ENCODE assay signal across 17 mouse cellular contexts in genomic region chr5:120525737-120526136, GRCm38 (mm10). TPM values are rescaled to one million over a fixed set of nuclear protein-coding genes. Genes with fewer than 3 reads are reported as not detected.
DNase-seq lines count a peak whose midpoint lies in the region; ATAC-seq and TF ChIP-seq lines count a peak whose summit lies in the region.
"Had no signal": no experiment of that assay in that cellular context is flagged by ENCODE, and none has a peak within 500 bp of the region (broad histone marks: within the 10 kb centered on the region; RNA-seq: fewer than 3 reads in every experiment).

No protein-coding gene starts in this region.

- ATAC-seq in kidney, postnatal 0 days (replicated peaks; ENCODE audit: low FRiP score, low read depth) = no peak
- no peak for ATAC-seq in kidney, embryonic 16.5 days (ENCODE audit: low FRiP score, low TSS enrichment)
- no peak for ATAC-seq in liver, postnatal 0 days
- no peak for ATAC-seq in hindbrain, embryonic 16.5 days
- ATAC-seq: Patski had no signal

- H3K36me3 ChIP-seq in kidney, postnatal 0 days (ENCODE audit: insufficient read depth, low read length) = peaks cover 33% of the 10 kb centered on the region; the same call in 1 of the 2 replicates
- peaks cover 22% of the 10 kb centered on the region; the same call in 1 of the 2 replicates for H3K36me3 ChIP-seq in kidney, embryonic 16.5 days (ENCODE audit: insufficient read depth, low read length)
- no peaks in the 10 kb centered on the region for H3K36me3 ChIP-seq in ES-Bruce4 (ENCODE audit: control insufficient read depth, insufficient read depth, low read length, poor library complexity, severe bottlenecking)
- H3K36me3 ChIP-seq in liver, postnatal 0 days (replicated peaks; ENCODE audit: insufficient read depth, low read length) = peaks cover 69% of the 10 kb centered on the region
- H3K36me3 ChIP-seq in hindbrain, embryonic 16.5 days (ENCODE audit: control insufficient read depth, insufficient read depth, low read length) = no peaks in the 10 kb centered on the region
- H3K36me3 ChIP-seq: forebrain, embryonic 12.5 days; neural tube, embryonic 12.5 days had no signal

- no peak overlapping the region for H3K27ac ChIP-seq in kidney, postnatal 0 days
- no peak overlapping the region for H3K27ac ChIP-seq in kidney, embryonic 16.5 days (ENCODE audit: low read length)
- H3K27ac ChIP-seq in ES-Bruce4 (ENCODE audit: insufficient read depth, low read length) = no peak overlapping the region
- H3K27ac ChIP-seq in cortical plate, adult 2 months (ENCODE audit: insufficient read depth, low read length) = no peak overlapping the region
- no peak overlapping the region for H3K27ac ChIP-seq in liver, postnatal 0 days (ENCODE audit: low read depth)
- H3K27ac ChIP-seq in hindbrain, embryonic 16.5 days (ENCODE audit: low read depth, low read length) = no peak overlapping the region
- H3K27ac ChIP-seq: forebrain, embryonic 12.5 days; heart, embryonic 15.5 days; macrophage; neural tube, embryonic 12.5 days had no signal

- WGBS in kidney, postnatal 0 days = 47% methylated on average over 5 of the region's 5 CpGs
- WGBS in kidney, embryonic 16.5 days = 35% methylated on average over 5 of the region's 5 CpGs
- 47% methylated on average over 5 of the region's 5 CpGs for WGBS in liver, postnatal 0 days (ENCODE audit: insufficient replicate concordance)
- 37% methylated on average over 5 of the region's 5 CpGs for WGBS in hindbrain, embryonic 16.5 days

- intact Hi-C loops in gastrocnemius, postnatal 14 days (cut with DNase I; ENCODE audit: low total_unique reads) = no loop called here

- no peak overlapping the region for H3K4me3 ChIP-seq in kidney, postnatal 0 days (replicated peaks; ENCODE audit: low read depth, low read length)
- H3K4me3 ChIP-seq in kidney, embryonic 16.5 days (ENCODE audit: low read length) = no peak overlapping the region
- no peak overlapping the region for H3K4me3 ChIP-seq in ES-Bruce4 (ENCODE audit: low read depth, low read length)
- no peak overlapping the region for H3K4me3 ChIP-seq in cortical plate, adult 2 months (ENCODE audit: insufficient read depth, low read length)
- H3K4me3 ChIP-seq in liver, postnatal 0 days (ENCODE audit: low read depth, low read length) = no peak overlapping the region
- no peak overlapping the region for H3K4me3 ChIP-seq in hindbrain, embryonic 16.5 days (ENCODE audit: low read length)
- H3K4me3 ChIP-seq: forebrain, embryonic 12.5 days; heart, embryonic 15.5 days; neural tube, embryonic 12.5 days had no signal

- peak; percentile 61; the same call in 1 of the 2 replicates for TF ChIP-seq EP300 in ES-Bruce4 (IDR thresholded peaks at IDR 0.05; ENCODE audit: insufficient read depth, low read depth, low read length)
- no peak for TF ChIP-seq EP300 in liver, postnatal 0 days (IDR thresholded peaks at IDR 0.05; ENCODE audit: low read depth)

- no peaks in the 10 kb centered on the region for H3K27me3 ChIP-seq in kidney, postnatal 0 days (ENCODE audit: insufficient read depth, low read length)
- no peaks in the 10 kb centered on the region for H3K27me3 ChIP-seq in kidney, embryonic 16.5 days (ENCODE audit: insufficient read depth, low read length)
- H3K27me3 ChIP-seq in ES-Bruce4 (ENCODE audit: control insufficient read depth, insufficient read depth, low read length, poor library complexity, severe bottlenecking) = no peaks in the 10 kb centered on the region
- H3K27me3 ChIP-seq in liver, postnatal 0 days (ENCODE audit: insufficient read depth, low read length) = no peaks in the 10 kb centered on the region
- H3K27me3 ChIP-seq in hindbrain, embryonic 16.5 days (replicated peaks; ENCODE audit: control insufficient read depth, insufficient read depth, low read length) = no peaks in the 10 kb centered on the region
- H3K27me3 ChIP-seq: heart, embryonic 15.5 days; neural tube, embryonic 12.5 days; Patski had no signal

- H3K4me2 ChIP-seq in kidney, postnatal 0 days (ENCODE audit: low read length) = no peak overlapping the region
- H3K4me2 ChIP-seq in kidney, embryonic 16.5 days (replicated peaks; ENCODE audit: low read depth, low read length) = no peak overlapping the region
- H3K4me2 ChIP-seq in liver, postnatal 0 days (ENCODE audit: low read depth, low read length) = no peak overlapping the region
- no peak overlapping the region for H3K4me2 ChIP-seq in hindbrain, embryonic 16.5 days (ENCODE audit: low read length)
- H3K4me2 ChIP-seq: forebrain, embryonic 12.5 days; heart, embryonic 15.5 days; neural tube, embryonic 12.5 days had no signal

- no peaks in the 10 kb centered on the region for H3K9me3 ChIP-seq in kidney, postnatal 0 days (replicated peaks; ENCODE audit: low read length)
- no peaks in the 10 kb centered on the region for H3K9me3 ChIP-seq in kidney, embryonic 16.5 days (ENCODE audit: low read length)
- H3K9me3 ChIP-seq in ES-Bruce4 (replicated peaks; ENCODE audit: control insufficient read depth, insufficient read depth, low read length, poor library complexity, severe bottlenecking) = no peaks in the 10 kb centered on the region
- H3K9me3 ChIP-seq in liver, postnatal 0 days (ENCODE audit: low read length) = no peaks in the 10 kb centered on the region
- H3K9me3 ChIP-seq in hindbrain, embryonic 16.5 days (ENCODE audit: control insufficient read depth, low read length) = no peaks in the 10 kb centered on the region
- H3K9me3 ChIP-seq: forebrain, embryonic 12.5 days; heart, embryonic 15.5 days; neural tube, embryonic 12.5 days had no signal

- TF ChIP-seq CTCF in kidney, postnatal 0 days (IDR thresholded peaks at IDR 0.05; ENCODE audit: low read depth) = peak; percentile 71
- peak; percentile 85 for TF ChIP-seq CTCF in ES-Bruce4 (IDR thresholded peaks at IDR 0.05; ENCODE audit: low read depth, low read length)
- peak; percentile 37 for TF ChIP-seq CTCF in cortical plate, adult 2 months (IDR thresholded peaks at IDR 0.05; ENCODE audit: extremely low read depth, insufficient read depth, low read length)
- TF ChIP-seq CTCF in liver, postnatal 0 days (IDR thresholded peaks at IDR 0.05; ENCODE audit: low read depth) = peak; percentile 73

- H3K9ac ChIP-seq in kidney, postnatal 0 days (ENCODE audit: low read depth, low read length) = no peak overlapping the region
- no peak overlapping the region for H3K9ac ChIP-seq in kidney, embryonic 16.5 days (replicated peaks; ENCODE audit: low read length)
- no peak overlapping the region for H3K9ac ChIP-seq in ES-Bruce4 (ENCODE audit: low read depth, poor library complexity, severe bottlenecking)
- no peak overlapping the region for H3K9ac ChIP-seq in liver, postnatal 0 days (replicated peaks)
- H3K9ac ChIP-seq in hindbrain, embryonic 16.5 days (ENCODE audit: low read depth, low read length) = no peak overlapping the region
- H3K9ac ChIP-seq: forebrain, embryonic 12.5 days; heart, embryonic 15.5 days; neural tube, embryonic 12.5 days had no signal

- no peaks in the 10 kb centered on the region for H3K4me1 ChIP-seq in kidney, postnatal 0 days (replicated peaks; ENCODE audit: insufficient read depth, low read length)
- no peaks in the 10 kb centered on the region for H3K4me1 ChIP-seq in kidney, embryonic 16.5 days (ENCODE audit: insufficient read depth, low read length)
- H3K4me1 ChIP-seq in ES-Bruce4 (ENCODE audit: control insufficient read depth, insufficient read depth, low read length) = peaks cover 6% of the 10 kb centered on the region
- H3K4me1 ChIP-seq in cortical plate, adult 2 months (ENCODE audit: control insufficient read depth, insufficient read depth, low read length) = no peaks in the 10 kb centered on the region
- H3K4me1 ChIP-seq in liver, postnatal 0 days (ENCODE audit: insufficient read depth) = no peaks in the 10 kb centered on the region
- H3K4me1 ChIP-seq in hindbrain, embryonic 16.5 days (ENCODE audit: control insufficient read depth, insufficient read depth, low read depth, low read length) = no peaks in the 10 kb centered on the region
- H3K4me1 ChIP-seq: forebrain, embryonic 12.5 days; heart, embryonic 15.5 days; neural tube, embryonic 12.5 days had no signal

- no peak for DNase-seq in kidney, postnatal 0 days (ENCODE audit: low spot score)
- no peak for DNase-seq in liver, postnatal 0 days
- DNase-seq in frontal cortex, adult 2 months (ENCODE audit: extremely low spot score in 1 of 2, low spot score in 1 of 2) = no peak
- DNase-seq in gastrocnemius, postnatal 14 days = no peak
- DNase-seq: kidney, adult 8-10 months; right cerebral cortex, postnatal 4 days; thymus, postnatal 25 days had no signal

- no peak for TF ChIP-seq POLR2A in ES-Bruce4 (IDR thresholded peaks at IDR 0.05; ENCODE audit: insufficient read depth, low read length)
- no peak for TF ChIP-seq POLR2A in cortical plate, adult 2 months (IDR thresholded peaks at IDR 0.05; ENCODE audit: extremely low read depth, insufficient read depth, low read length)

RNA-seq across cellular contexts. Expression of gene Slc8b1, which starts 14.8 kb away (rescaled TPM):
- 9.5 and 9.8 TPM in 2 replicates for polyA plus RNA-seq in kidney, postnatal 0 days (2015; fragmentation: Nextera tagmentation; extraction: Ambion mirVana)
- 10.1 and 14.2 TPM in 2 replicates for polyA plus RNA-seq in kidney, embryonic 16.5 days (2015; fragmentation: Nextera tagmentation; extraction: Ambion mirVana)
- 17.7 and 19.1 TPM in 2 replicates for polyA plus RNA-seq in ES-Bruce4 (2011; ENCODE audit: insufficient read depth, insufficient read length, low read depth, missing spikeins)
- 6.3 and 6.6 TPM in 2 replicates for polyA plus RNA-seq in cortical plate, adult 2 months (2012; rRNA removed)
- polyA plus RNA-seq in liver, postnatal 0 days (2015; fragmentation: Nextera tagmentation; extraction: Ambion mirVana) = 15.3 and 17.1 TPM in 2 replicates
- 5.9 and 6.4 TPM in 2 replicates for polyA plus RNA-seq in frontal cortex, adult 2 months (2012; rRNA removed)
- 2.3 and 2.7 TPM in 2 replicates for polyA plus RNA-seq in hindbrain, embryonic 16.5 days (2015; fragmentation: Nextera tagmentation; extraction: Ambion mirVana)
- 10 to 100 TPM; 12.5 to 13.0 TPM for total RNA-seq in gastrocnemius, postnatal 14 days (2021)

RNA-seq across cellular contexts. Expression of gene Plbd2, which starts 22.3 kb away (rescaled TPM):
- polyA plus RNA-seq in kidney, postnatal 0 days (2015; fragmentation: Nextera tagmentation; extraction: Ambion mirVana) = 73.7 and 78.2 TPM in 2 replicates
- polyA plus RNA-seq in kidney, embryonic 16.5 days (2015; fragmentation: Nextera tagmentation; extraction: Ambion mirVana) = 54.9 and 57.3 TPM in 2 replicates
- polyA plus RNA-seq in ES-Bruce4 (2011; ENCODE audit: insufficient read depth, insufficient read length, low read depth, missing spikeins) = 19.1 and 22.1 TPM in 2 replicates
- polyA plus RNA-seq in cortical plate, adult 2 months (2012; rRNA removed) = 53.3 and 54.7 TPM in 2 replicates
- polyA plus RNA-seq in liver, postnatal 0 days (2015; fragmentation: Nextera tagmentation; extraction: Ambion mirVana) = 53.6 and 54.1 TPM in 2 replicates
- polyA plus RNA-seq in frontal cortex, adult 2 months (2012; rRNA removed) = 38.8 and 42.7 TPM in 2 replicates
- 37.6 and 39.0 TPM in 2 replicates for polyA plus RNA-seq in hindbrain, embryonic 16.5 days (2015; fragmentation: Nextera tagmentation; extraction: Ambion mirVana)
- 10 to 100 TPM; 31.7 to 34.3 TPM for total RNA-seq in gastrocnemius, postnatal 14 days (2021)

RNA-seq across cellular contexts. Expression of gene Sds, which starts 49.4 kb away (rescaled TPM):
- not detected in 2 replicates for polyA plus RNA-seq in kidney, postnatal 0 days (2015; fragmentation: Nextera tagmentation; extraction: Ambion mirVana)
- not detected in 2 replicates for polyA plus RNA-seq in kidney, embryonic 16.5 days (2015; fragmentation: Nextera tagmentation; extraction: Ambion mirVana)
- not detected in 2 replicates for polyA plus RNA-seq in ES-Bruce4 (2011; ENCODE audit: insufficient read depth, insufficient read length, low read depth, missing spikeins)
- 0.21 and 0.64 TPM in 2 replicates for polyA plus RNA-seq in cortical plate, adult 2 months (2012; rRNA removed)
- polyA plus RNA-seq in liver, postnatal 0 days (2015; fragmentation: Nextera tagmentation; extraction: Ambion mirVana) = 32.4 and 32.5 TPM in 2 replicates
- polyA plus RNA-seq in frontal cortex, adult 2 months (2012; rRNA removed) = 0.40 TPM in 1 of 2 replicates, not detected in the other
- 0.40 and 0.80 TPM in 2 replicates for polyA plus RNA-seq in hindbrain, embryonic 16.5 days (2015; fragmentation: Nextera tagmentation; extraction: Ambion mirVana)
- total RNA-seq in gastrocnemius, postnatal 14 days (2021) = not detected
- total RNA-seq: left cerebral cortex, postnatal 10 days had no signal
- polyA plus RNA-seq: forebrain, embryonic 12.5 days; heart, embryonic 15.5 days; macrophage; neural tube, embryonic 12.5 days had no signal

RNA-seq across cellular contexts. Expression of gene Sdsl, which starts 53.1 kb away (rescaled TPM):
- 12.0 and 13.3 TPM in 2 replicates for polyA plus RNA-seq in kidney, postnatal 0 days (2015; fragmentation: Nextera tagmentation; extraction: Ambion mirVana)
- polyA plus RNA-seq in kidney, embryonic 16.5 days (2015; fragmentation: Nextera tagmentation; extraction: Ambion mirVana) = 13.3 and 15.3 TPM in 2 replicates
- not detected in 2 replicates for polyA plus RNA-seq in ES-Bruce4 (2011; ENCODE audit: insufficient read depth, insufficient read length, low read depth, missing spikeins)
- 8.1 and 8.2 TPM in 2 replicates for polyA plus RNA-seq in cortical plate, adult 2 months (2012; rRNA removed)
- 21.0 and 24.5 TPM in 2 replicates for polyA plus RNA-seq in liver, postnatal 0 days (2015; fragmentation: Nextera tagmentation; extraction: Ambion mirVana)
- 6.9 and 7.1 TPM in 2 replicates for polyA plus RNA-seq in frontal cortex, adult 2 months (2012; rRNA removed)
- polyA plus RNA-seq in hindbrain, embryonic 16.5 days (2015; fragmentation: Nextera tagmentation; extraction: Ambion mirVana) = 8.1 and 9.4 TPM in 2 replicates
- under 1 TPM; 0.40 to 0.55 TPM for total RNA-seq in gastrocnemius, postnatal 14 days (2021)
- polyA plus RNA-seq: macrophage had no signal

Comparison
In these comparisons a context has a peak if more than half of its experiments do, and no peak if none do; other contexts are left out.
1. RNA of gene Sds, which starts 49.4 kb away (polyA plus RNA-seq): 32.4 to 32.5 TPM in liver, postnatal 0 days; 0.40 to 0.80 TPM in hindbrain, embryonic 16.5 days, 0.21 to 0.64 TPM in cortical plate, adult 2 months, 0.40 TPM in frontal cortex, adult 2 months, not detected in kidney, postnatal 0 days, not detected in kidney, embryonic 16.5 days and not detected in ES-Bruce4; every median in the first group is over 10 times any median in the second.
2. Peak in every context shown above with its lines, with median percentiles within 50 percentile points of each other: CTCF ChIP-seq.